Mouse (Mus musculus) lung, postnatal 0 days (tissue): ENCODE results near the gene Fam117a.

Experiments used
- CTCF ChIP-seq: IDR thresholded peaks from 2 replicates; pipeline ENCODE4 v1.5.1; 2016; ENCODE audit warnings: antibody characterized with exemption, mild to moderate bottlenecking
- EP300 ChIP-seq: IDR thresholded peaks from 2 replicates; pipeline ENCODE4 v1.6.1; 2016; ENCODE audit warnings: antibody characterized with exemption, mild to moderate bottlenecking, control low read depth

DNA sequence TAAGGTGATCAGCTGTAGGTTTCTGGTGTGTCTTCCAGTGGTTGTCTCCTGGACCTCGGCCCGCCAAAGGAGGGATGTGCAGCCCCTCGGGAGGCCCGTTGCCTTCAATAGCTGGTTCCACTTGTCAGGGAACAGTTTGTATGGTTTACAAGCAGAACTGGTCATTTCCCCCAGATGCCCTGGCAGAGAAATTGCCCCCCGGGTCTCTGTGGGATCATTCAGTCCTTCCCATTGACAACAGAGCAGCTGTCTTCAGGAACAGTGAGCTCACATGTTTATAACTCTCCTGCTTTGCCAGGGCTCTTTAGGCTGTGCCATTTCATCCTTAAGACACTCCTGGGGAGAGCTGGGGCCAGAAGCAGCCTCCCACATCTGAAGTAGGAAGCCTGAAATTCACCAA lies 57.3 kb downstream of the Fam117a start:
- TF ChIP-seq EP300 (no peak), CTCF (no peak)
